Mouse (Mus musculus) embryonic fibroblast, embryonic 13.5 days (primary cell): ENCODE measurements around the gene Veph1.

Experiments
- CTCF ChIP-seq: IDR thresholded peaks from 2 replicates; pipeline ENCODE4 v1.5.1; 2011; ENCODE audit warnings: mild to moderate bottlenecking, control low read depth, low read length, moderate library complexity, borderline replicate concordance; ENCODE audit not compliant: insufficient read depth
- POLR2A ChIP-seq: IDR thresholded peaks from 2 replicates; pipeline ENCODE4 v1.6.1; 2011; ENCODE audit warnings: low read depth, mild to moderate bottlenecking, control low read depth, low read length, moderate library complexity

DNA sequence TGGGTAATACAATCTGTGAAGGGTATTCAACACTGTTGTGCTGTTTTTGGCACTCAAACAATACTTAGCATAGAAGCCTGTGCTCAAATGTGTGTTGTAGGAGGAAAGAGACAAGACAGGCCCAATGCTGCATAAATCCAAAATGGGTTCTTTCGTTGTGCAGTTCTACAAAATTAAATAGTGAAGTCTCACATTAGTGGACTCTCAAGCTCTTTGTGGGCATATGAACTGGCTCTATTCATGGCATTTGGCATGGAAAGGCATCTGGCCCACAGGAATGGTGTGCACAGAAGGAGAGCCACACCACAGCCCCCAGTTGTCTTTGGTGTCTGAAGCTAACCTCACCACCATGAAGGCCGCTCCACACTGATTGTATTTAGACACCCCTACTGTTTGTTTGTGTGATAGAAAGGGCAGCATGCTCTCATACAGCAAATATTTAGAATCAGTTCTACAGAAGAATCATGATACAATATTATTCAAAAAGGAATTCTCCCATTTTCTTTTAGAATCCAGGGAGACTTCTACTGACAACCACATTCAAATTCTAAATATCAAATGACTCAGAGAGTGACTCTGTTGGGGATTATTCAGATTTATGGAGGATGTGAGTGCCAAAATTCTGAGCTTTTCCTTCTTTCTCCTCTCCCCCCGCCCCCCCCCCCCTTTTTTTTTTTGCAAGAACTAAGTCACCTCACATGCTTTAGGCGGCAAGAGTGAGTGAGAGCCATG lies 215.8 kb downstream of the Veph1 start:
- TF ChIP-seq CTCF, result no peak
- TF ChIP-seq POLR2A, result no peak
